Comparison of ENCODE assay signal across 10 mouse cellular contexts in genomic region chr2:129008867-129009266, GRCm38 (mm10). TPM values are rescaled to one million over a fixed set of nuclear protein-coding genes. Genes with fewer than 3 reads are reported as not detected.
DNase-seq lines count a peak whose midpoint lies in the region; ATAC-seq and TF ChIP-seq lines count a peak whose summit lies in the region.
"Not testable (repeated sequence)": the region's sequence is repeated elsewhere in the genome, so short reads cannot be mapped to it uniquely, and the experiment has no call there.
"Had no signal": no experiment of that assay in that cellular context is flagged by ENCODE, and none has a peak within 500 bp of the region (broad histone marks: within the 10 kb centered on the region; RNA-seq: fewer than 3 reads in every experiment).

No protein-coding gene starts in this region.

- not testable (repeated sequence) for TF ChIP-seq RAD21 in MEL (IDR thresholded peaks at IDR 0.05; ENCODE audit: low read depth, low read length)

- H3K4me1 ChIP-seq in MEL (ENCODE audit: control insufficient read depth in 1 of 2, insufficient read depth in 2 of 2, low read length in 2 of 2) = peaks cover 8 to 18% of the 10 kb centered on the region in 2 experiments
- not testable (repeated sequence) for H3K4me1 ChIP-seq in intestine, postnatal 0 days (replicated peaks; ENCODE audit: control insufficient read depth, insufficient read depth, low read length); liver, embryonic 14.5 days (replicated peaks; ENCODE audit: control insufficient read depth in 2 of 2, insufficient read depth in 2 of 2, low read length in 1 of 2); midbrain, postnatal 0 days (ENCODE audit: insufficient read depth, low read length)

- ATAC-seq in intestine, postnatal 0 days; liver, embryonic 14.5 days (ENCODE audit: insufficient read depth); midbrain, postnatal 0 days (ENCODE audit: low FRiP score): not testable (repeated sequence)

- WGBS in intestine, postnatal 0 days = 78% methylated on average over 2 of the region's 2 CpGs
- 42% methylated on average over 2 of the region's 2 CpGs for WGBS in liver, embryonic 14.5 days (ENCODE audit: insufficient replicate concordance)
- 83% methylated on average over 2 of the region's 2 CpGs for WGBS in midbrain, postnatal 0 days

- peaks cover 0 to 14% of the 10 kb centered on the region in 2 experiments; a peak in 2 of 4 replicates for H3K36me3 ChIP-seq in MEL (ENCODE audit: control insufficient read depth in 1 of 2, insufficient read depth in 2 of 2, low read length in 2 of 2)
- not testable (repeated sequence) for H3K36me3 ChIP-seq in intestine, postnatal 0 days (ENCODE audit: control insufficient read depth, insufficient read depth); liver, embryonic 14.5 days (replicated peaks; ENCODE audit: control insufficient read depth, insufficient read depth, low read depth); midbrain, postnatal 0 days (ENCODE audit: insufficient read depth, low read length)

- H3K79me2 ChIP-seq in MEL (ENCODE audit: control insufficient read depth, insufficient read depth, low read length, poor library complexity) = not testable (repeated sequence)

- H3K27me3 ChIP-seq in MEL (ENCODE audit: control insufficient read depth in 1 of 2, insufficient read depth in 2 of 2, low read length in 2 of 2); intestine, postnatal 0 days (replicated peaks; ENCODE audit: control insufficient read depth, insufficient read depth, low read length); liver, embryonic 14.5 days (ENCODE audit: control insufficient read depth, insufficient read depth, low read length); midbrain, postnatal 0 days (ENCODE audit: insufficient read depth, low read length): not testable (repeated sequence)

- DNase-seq in A20 (ENCODE audit: low read depth, low spot score) (peak; percentile 19), MEL (ENCODE audit: low read depth, low spot score) (peak; percentile 22)
- peak; percentile 24 for DNase-seq in brain, adult 2 months (ENCODE audit: low read depth, low spot score)
- peak; percentile 10 for DNase-seq in embryo, embryonic 10 days (ENCODE audit: low spot score)
- DNase-seq in liver, embryonic 14.5 days (ENCODE audit: low read depth in 3 of 3, low spot score in 3 of 3) = peak in 1 of 3 experiments; percentile 4
- peak; percentile 20 for DNase-seq in midbrain, postnatal 0 days (ENCODE audit: low spot score)
- DNase-seq in thymus, postnatal 14 days = peak; percentile 33

- TF ChIP-seq EP300 in MEL (IDR thresholded peaks at IDR 0.05; ENCODE audit: low read depth in 1 of 2, low read length in 2 of 2); liver, embryonic 14.5 days (IDR thresholded peaks at IDR 0.05; ENCODE audit: low read depth): not testable (repeated sequence)

- H3K4me3 ChIP-seq in MEL (ENCODE audit: control insufficient read depth in 1 of 2, insufficient read depth in 1 of 2, low read depth in 2 of 2, low read length in 2 of 2); intestine, postnatal 0 days (ENCODE audit: low read depth, low read length); liver, embryonic 14.5 days (ENCODE audit: insufficient read depth in 1 of 2, low read depth in 2 of 2, low read length in 2 of 2); midbrain, postnatal 0 days (ENCODE audit: low read depth, low read length): not testable (repeated sequence)

- not testable (repeated sequence) for H3K9me3 ChIP-seq in MEL (replicated peaks; ENCODE audit: insufficient read depth, low read length); intestine, postnatal 0 days (ENCODE audit: control insufficient read depth); liver, embryonic 14.5 days (ENCODE audit: control insufficient read depth, low read length); midbrain, postnatal 0 days (ENCODE audit: low read length)

- H3K4me2 ChIP-seq in intestine, postnatal 0 days (replicated peaks; ENCODE audit: low read depth); liver, embryonic 14.5 days (ENCODE audit: low read depth); midbrain, postnatal 0 days (ENCODE audit: low read depth, low read length, poor library complexity, severe bottlenecking): not testable (repeated sequence)

- H3K9ac ChIP-seq in MEL (ENCODE audit: control insufficient read depth, low read depth, low read length, poor library complexity, severe bottlenecking); intestine, postnatal 0 days (ENCODE audit: low read depth, low read length); liver, embryonic 14.5 days (replicated peaks); midbrain, postnatal 0 days (replicated peaks; ENCODE audit: low read length, poor library complexity, severe bottlenecking): not testable (repeated sequence)

- H3K27ac ChIP-seq in MEL (ENCODE audit: control insufficient read depth, low read depth, low read length); intestine, postnatal 0 days (ENCODE audit: low read depth, low read length); liver, embryonic 14.5 days; midbrain, postnatal 0 days (ENCODE audit: low read depth, low read length): not testable (repeated sequence)

- TF ChIP-seq CTCF in MEL (IDR thresholded peaks at IDR 0.05 in 2 of 3, conservative IDR thresholded peaks at IDR 0.05 in 1 of 3; ENCODE audit: control insufficient read depth in 1 of 3, insufficient read depth in 1 of 3, low read depth in 2 of 3, low read length in 3 of 3, poor library complexity in 1 of 3, severe bottlenecking in 1 of 3) = peak in 2 of 3 experiments; percentile 18 to 26; a peak in 3 of 6 replicates
- TF ChIP-seq CTCF in intestine, postnatal 0 days (IDR thresholded peaks at IDR 0.05; ENCODE audit: low read depth) = peak; percentile 47
- TF ChIP-seq CTCF in liver, embryonic 14.5 days (IDR thresholded peaks at IDR 0.05; ENCODE audit: low read depth) = peak; percentile 49
- peak; percentile 40; the same call in 1 of the 2 replicates for TF ChIP-seq CTCF in midbrain, postnatal 0 days (IDR thresholded peaks at IDR 0.05)

- not testable (repeated sequence) for TF ChIP-seq POLR2A in MEL (IDR thresholded peaks at IDR 0.05; ENCODE audit: control insufficient read depth in 1 of 2, insufficient read depth in 1 of 2, low read depth in 1 of 2, low read length in 2 of 2, poor library complexity in 1 of 2)

TF ChIP-seq in MEL, 35 proteins besides CTCF, POLR2A, EP300 and RAD21:
- peak; percentile 25; the same call in 1 of the 2 replicates for TF ChIP-seq SMC3 (IDR thresholded peaks at IDR 0.05; ENCODE audit: low read depth, low read length)

RNA-seq across cellular contexts. Expression of gene Vinac1, which starts 39.1 kb away (rescaled TPM):
- total RNA-seq in MEL (2012; rRNA removed) = not detected in 2 replicates
- polyA plus RNA-seq in MEL (2012; ENCODE audit: insufficient read depth in 1 of 2, insufficient read length in 2 of 2, low read depth in 1 of 2, low replicate concordance in 2 of 2, missing spikeins in 1 of 2) = under 1 TPM in 1 of 2 experiments, not detected in 1; 0.03 TPM
- polyA plus RNA-seq in intestine, postnatal 0 days (2015; fragmentation: Nextera tagmentation; extraction: Ambion mirVana) = not detected in 2 replicates
- polyA plus RNA-seq in liver, embryonic 14.5 days (2012; rRNA removed) = 0.01 and 0.03 TPM in 2 replicates
- 0.04 TPM in 1 of 2 replicates, not detected in the other for polyA plus RNA-seq in liver, embryonic 14.5 days (2014; fragmentation: Nextera tagmentation; extraction: Ambion mirVana)
- total RNA-seq in midbrain, postnatal 0 days (2014; rRNA removed) = 1.8 and 2.3 TPM in 2 replicates
- polyA plus RNA-seq in midbrain, postnatal 0 days (2015; fragmentation: Nextera tagmentation; extraction: Ambion mirVana) = 0.94 and 1.1 TPM in 2 replicates
- total RNA-seq: monocyte, adult 5-6 weeks had no signal
- polyA plus RNA-seq: embryonic facial prominence, embryonic 15.5 days had no signal

RNA-seq across cellular contexts. Expression of gene Gm10762, which starts 41.3 kb away (rescaled TPM):
- total RNA-seq in MEL (2012; rRNA removed) = 2.5 and 2.6 TPM in 2 replicates
- polyA plus RNA-seq in MEL (2012; ENCODE audit: insufficient read depth in 1 of 2, insufficient read length in 2 of 2, low read depth in 1 of 2, low replicate concordance in 2 of 2, missing spikeins in 1 of 2) = 1 to 10 TPM in 1 of 2 experiments, not detected in 1; 3.1 TPM
- 10.6 TPM in 2 replicates for polyA plus RNA-seq in intestine, postnatal 0 days (2015; fragmentation: Nextera tagmentation; extraction: Ambion mirVana)
- 1.3 and 1.8 TPM in 2 replicates for polyA plus RNA-seq in liver, embryonic 14.5 days (2012; rRNA removed)
- polyA plus RNA-seq in liver, embryonic 14.5 days (2014; fragmentation: Nextera tagmentation; extraction: Ambion mirVana) = 2.4 and 3.3 TPM in 2 replicates
- 26.6 and 29.8 TPM in 2 replicates for total RNA-seq in midbrain, postnatal 0 days (2014; rRNA removed)
- 14.9 and 18.2 TPM in 2 replicates for polyA plus RNA-seq in midbrain, postnatal 0 days (2015; fragmentation: Nextera tagmentation; extraction: Ambion mirVana)

RNA-seq across cellular contexts. Expression of gene Zc3h6, which starts 41.7 kb away (rescaled TPM):
- 0.65 and 0.69 TPM in 2 replicates for total RNA-seq in MEL (2012; rRNA removed)
- polyA plus RNA-seq in MEL (2012; ENCODE audit: insufficient read depth in 1 of 2, insufficient read length in 2 of 2, low read depth in 1 of 2, low replicate concordance in 2 of 2, missing spikeins in 1 of 2) = 1 to 10 TPM in 1 of 2 experiments, not detected in 1; 1.4 TPM
- 2.3 and 2.6 TPM in 2 replicates for polyA plus RNA-seq in intestine, postnatal 0 days (2015; fragmentation: Nextera tagmentation; extraction: Ambion mirVana)
- polyA plus RNA-seq in liver, embryonic 14.5 days (2012; rRNA removed) = 0.49 and 0.56 TPM in 2 replicates
- polyA plus RNA-seq in liver, embryonic 14.5 days (2014; fragmentation: Nextera tagmentation; extraction: Ambion mirVana) = 0.75 and 0.76 TPM in 2 replicates
- 6.8 and 8.9 TPM in 2 replicates for total RNA-seq in midbrain, postnatal 0 days (2014; rRNA removed)
- polyA plus RNA-seq in midbrain, postnatal 0 days (2015; fragmentation: Nextera tagmentation; extraction: Ambion mirVana) = 4.8 and 5.9 TPM in 2 replicates

RNA-seq across cellular contexts. Expression of gene Ttl, which starts 56.9 kb away (rescaled TPM):
- 5.6 and 5.7 TPM in 2 replicates for total RNA-seq in MEL (2012; rRNA removed)
- 1 to 10 TPM in 1 of 2 experiments, not detected in 1; 9.3 TPM for polyA plus RNA-seq in MEL (2012; ENCODE audit: insufficient read depth in 1 of 2, insufficient read length in 2 of 2, low read depth in 1 of 2, low replicate concordance in 2 of 2, missing spikeins in 1 of 2)
- polyA plus RNA-seq in intestine, postnatal 0 days (2015; fragmentation: Nextera tagmentation; extraction: Ambion mirVana) = 3.4 and 3.5 TPM in 2 replicates
- polyA plus RNA-seq in liver, embryonic 14.5 days (2012; rRNA removed) = 1.1 and 1.2 TPM in 2 replicates
- polyA plus RNA-seq in liver, embryonic 14.5 days (2014; fragmentation: Nextera tagmentation; extraction: Ambion mirVana) = 1.5 TPM in 2 replicates
- total RNA-seq in midbrain, postnatal 0 days (2014; rRNA removed) = 53.7 and 58.0 TPM in 2 replicates
- polyA plus RNA-seq in midbrain, postnatal 0 days (2015; fragmentation: Nextera tagmentation; extraction: Ambion mirVana) = 28.8 and 30.2 TPM in 2 replicates
